Mouse (Mus musculus) c-Kit-positive CD71-positive TER-119-positive erythroid progenitor cells, embryonic 14.5 days (primary cell): ENCODE results near the gene Gpc6.

ENCODE experiments used
- DNase-seq: peaks from one replicate; pipeline ENCODE4 v3.0.0-alpha.2; 2013; ENCODE audit warnings: low spot score

Gene Gpc6

DNA sequence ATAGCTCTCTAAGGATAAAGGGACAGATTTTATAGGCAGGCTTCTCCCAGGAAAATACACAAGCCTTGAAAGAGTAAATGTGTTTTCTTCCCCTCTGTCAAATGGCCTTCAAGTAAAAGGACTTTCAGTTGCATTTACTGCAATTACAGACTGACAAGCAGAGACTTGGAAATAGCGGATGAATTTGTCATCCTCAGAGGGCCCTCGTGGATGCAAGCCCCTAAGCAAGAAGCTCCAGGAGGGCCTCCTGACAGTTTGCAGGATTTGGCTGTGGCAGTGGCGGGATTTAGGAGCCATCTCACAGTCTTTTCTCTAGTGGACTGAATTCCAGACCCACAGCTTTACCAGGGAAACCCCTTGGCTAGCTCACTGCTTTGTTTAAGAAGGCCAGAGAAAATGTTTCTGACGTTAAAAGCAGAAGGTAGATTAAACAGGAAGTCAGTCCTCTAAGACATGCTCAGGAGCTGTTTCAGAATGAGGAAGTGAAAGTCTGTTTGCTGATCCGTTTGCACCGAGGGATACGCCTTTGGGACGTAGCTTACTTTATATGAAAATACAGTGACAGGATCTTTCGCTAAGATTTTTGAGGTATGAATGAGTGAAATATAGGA lies 700.1 kb downstream of the Gpc6 start:
- DNase-seq, result no peak

DNA sequence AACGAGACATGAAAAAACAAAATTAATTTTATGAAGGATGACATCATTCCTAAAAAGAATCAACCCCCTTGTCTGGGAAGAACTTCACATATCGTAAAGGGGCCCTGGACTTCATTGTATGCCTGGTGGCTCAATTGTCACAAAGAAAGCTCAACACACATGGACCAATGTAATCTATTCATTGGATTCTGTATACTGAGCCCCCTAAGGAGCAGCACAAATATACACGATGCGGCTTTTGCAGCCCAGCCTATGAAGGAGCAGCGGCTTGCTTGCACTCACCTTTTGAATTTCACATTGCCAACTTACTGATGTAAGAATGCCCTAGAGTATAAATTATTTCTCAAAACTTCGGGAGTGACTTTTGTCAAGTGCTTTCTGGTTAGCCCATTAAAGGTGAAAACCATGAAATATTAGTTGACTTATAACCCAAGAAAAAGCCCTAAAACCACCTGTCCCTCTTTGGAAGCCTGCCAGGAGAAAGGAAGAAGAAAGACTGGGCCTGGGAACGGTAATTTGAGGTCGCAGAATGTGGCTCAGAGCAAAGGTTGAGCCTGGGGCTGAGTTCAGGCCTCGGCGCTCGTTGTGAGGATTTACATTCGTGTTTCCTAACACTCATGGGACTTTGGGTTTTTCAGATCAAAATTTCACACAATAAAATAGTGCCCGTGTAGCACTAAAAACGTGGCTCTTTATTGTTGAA lies 709.3 kb downstream of the Gpc6 start:
- no peak for DNase-seq

DNA sequence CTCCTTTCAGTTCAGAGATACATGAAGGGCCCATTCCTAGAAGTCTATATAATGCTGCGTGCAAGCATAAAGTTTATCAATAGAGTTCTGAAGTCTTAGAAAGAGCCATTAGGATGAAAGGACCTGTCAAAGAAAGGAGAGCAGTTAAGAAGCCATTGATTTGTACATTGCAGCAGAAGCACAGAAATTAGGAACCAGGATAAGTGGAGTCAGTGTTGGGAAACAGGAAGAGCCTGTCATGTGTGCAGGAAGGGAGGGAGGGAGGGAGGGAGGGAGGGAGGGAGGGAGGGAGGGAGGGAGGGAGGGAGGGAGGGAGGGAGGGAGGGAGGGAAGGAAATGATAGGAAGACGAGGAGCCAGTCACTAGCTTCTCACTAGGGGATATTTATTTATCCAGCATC lies 716.7 kb downstream of the Gpc6 start:
- DNase-seq, result no peak

DNA sequence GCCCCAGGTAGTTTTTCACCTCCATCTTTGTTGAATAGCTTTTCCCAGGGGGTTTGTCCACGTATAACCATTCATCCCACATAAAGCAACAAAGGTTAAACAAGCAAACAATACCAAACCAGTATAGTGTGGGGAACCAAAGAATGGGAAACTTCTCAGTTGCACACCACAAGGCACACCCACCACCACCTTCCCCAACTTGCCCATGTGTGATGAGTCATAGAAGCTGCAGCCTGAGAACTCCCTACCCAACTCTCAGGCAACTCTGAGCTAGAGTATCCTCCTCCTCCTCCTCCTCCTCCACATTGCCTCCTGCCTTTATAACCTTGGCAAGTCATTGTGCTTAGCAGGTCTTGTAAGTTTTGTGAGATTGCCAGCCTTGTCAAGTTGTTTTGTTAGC lies 718.0 kb downstream of the Gpc6 start:
- DNase-seq, result no peak

DNA sequence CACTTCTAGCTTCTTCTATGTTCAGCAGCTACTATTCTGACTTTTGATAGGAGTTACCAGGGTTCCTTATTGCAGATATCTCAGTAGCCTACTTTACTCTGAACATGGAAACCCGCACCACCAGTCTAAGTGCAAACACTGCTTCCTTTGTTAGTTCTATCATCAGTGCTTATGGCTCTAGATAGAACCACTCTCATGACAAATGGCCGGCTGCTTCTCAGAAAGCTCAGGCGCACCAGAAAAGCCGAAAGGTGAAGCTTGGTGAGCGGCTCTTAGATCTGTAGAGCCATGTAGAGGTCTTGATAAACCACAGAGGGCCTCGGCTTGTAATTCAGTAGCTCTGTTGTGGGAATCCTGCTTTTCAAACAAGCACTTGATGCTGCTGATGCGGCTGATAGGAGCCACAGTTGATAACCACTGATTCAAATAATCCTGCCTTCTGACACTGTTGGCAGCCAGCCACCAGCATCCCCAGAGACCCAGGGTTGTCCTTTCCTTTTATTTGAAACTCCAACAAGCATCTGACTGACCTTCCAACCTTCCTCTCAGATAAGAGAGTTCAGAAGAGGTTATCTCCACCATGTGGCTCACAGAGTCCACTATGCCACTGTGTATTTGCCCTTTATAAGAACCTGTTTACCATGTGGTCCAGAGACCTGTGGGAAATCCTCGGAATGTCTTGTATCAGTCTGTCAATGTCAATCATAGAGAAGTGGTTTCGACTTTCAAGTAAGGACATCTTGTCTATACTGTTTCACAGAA lies 723.3 kb downstream of the Gpc6 start:
- no peak for DNase-seq

DNA sequence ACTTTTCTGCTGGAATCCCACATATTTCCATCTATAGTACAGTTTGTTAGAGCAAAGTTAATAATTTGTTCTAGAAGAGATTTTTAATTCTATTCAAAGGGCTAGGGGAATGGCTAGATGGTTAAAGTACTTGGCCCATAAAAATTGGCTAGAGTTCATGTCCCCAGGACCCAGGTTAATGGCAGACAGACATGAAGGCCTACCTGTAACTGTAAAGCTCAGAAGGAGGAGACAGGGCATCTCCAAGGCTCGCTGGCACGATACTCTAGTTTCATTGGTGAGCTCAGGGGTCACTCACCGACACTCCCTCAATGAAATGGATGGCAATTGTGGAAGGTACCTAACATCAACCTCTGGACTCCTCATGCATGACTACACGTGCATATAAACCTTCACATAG lies 725.0 kb downstream of the Gpc6 start:
- no peak for DNase-seq

DNA sequence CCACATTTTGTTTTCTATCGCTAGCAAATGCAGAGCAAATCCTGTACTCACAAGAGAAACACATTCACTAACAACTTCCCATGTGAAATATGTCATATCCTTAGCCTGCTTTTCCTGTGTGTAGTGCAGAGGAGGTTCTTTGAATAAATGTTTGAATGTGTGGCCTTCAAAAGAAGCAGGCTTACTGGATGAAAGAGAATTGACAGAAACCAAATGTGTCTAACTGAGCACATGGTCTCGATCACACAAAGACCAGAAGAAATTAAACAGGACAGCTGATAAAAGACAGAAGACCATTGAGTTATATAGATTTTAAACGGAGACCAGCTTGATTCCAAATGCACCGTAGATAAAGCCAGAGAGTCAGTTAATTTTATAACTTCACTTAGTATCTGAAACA lies 726.2 kb downstream of the Gpc6 start:
- no peak for DNase-seq

DNA sequence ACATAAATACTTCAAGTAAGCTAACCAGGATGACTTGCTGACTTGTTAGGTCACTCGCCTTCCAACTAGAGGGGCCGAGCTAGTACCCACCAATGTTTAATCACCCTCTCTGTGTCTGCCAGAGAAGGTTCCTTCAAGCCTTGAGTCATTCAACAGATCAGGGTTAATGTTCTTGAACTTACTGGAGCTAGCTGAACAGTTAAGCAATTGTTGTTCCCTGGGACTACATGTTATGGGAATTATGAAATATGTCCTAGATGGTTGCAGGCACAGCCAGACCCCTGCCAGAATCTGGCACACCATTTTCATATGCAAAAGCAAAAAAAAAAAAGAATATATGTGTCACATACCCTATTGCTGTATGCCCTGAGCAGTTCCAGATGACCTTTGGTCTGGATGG lies 726.8 kb downstream of the Gpc6 start:
- no peak for DNase-seq

DNA sequence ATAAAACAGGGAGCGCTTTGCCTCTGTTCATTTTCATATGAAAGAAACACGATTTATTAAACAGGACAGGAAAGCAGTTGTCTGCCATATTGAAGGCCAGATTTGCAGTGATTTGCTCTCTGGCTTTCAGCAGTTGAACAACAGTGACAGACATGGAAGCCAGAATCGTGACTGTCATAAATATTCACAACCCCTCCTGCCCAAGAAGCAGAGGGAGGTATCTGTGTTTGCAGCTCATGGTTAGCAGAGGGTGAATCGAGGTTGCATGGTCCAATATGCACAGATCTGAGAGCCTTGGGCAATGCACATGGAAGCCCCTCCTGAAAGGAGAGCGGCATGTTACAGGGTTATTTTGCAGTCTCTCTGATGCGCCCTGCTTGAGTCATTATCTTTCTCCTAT lies 730.3 kb downstream of the Gpc6 start:
- DNase-seq, result no peak

DNA sequence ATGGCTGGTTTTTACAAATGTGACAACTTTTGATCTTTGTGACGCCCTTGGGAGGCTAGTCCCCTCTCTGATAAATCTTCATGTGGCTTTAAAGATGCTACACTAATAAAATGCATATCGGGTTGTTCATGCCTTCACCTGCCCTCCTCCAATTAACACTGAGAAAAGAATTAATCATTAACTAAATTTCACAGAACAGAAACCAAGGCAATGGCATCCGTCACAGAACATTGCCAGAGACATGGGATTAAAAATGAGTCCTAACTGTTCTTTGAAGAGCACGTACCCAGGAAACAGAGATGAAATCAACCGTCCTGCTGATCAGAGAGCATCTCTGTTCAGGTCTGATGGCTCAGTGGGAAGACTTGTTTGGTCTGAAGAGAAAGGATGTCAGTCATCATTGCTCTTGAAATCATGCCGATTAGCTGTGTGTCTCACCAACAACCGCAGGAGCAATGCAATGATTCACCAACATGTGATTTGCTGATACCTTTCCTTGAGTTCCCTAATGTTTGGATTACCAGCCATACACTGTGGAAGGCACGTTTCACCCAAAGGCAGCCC lies 734.2 kb downstream of the Gpc6 start:
- no peak for DNase-seq

DNA sequence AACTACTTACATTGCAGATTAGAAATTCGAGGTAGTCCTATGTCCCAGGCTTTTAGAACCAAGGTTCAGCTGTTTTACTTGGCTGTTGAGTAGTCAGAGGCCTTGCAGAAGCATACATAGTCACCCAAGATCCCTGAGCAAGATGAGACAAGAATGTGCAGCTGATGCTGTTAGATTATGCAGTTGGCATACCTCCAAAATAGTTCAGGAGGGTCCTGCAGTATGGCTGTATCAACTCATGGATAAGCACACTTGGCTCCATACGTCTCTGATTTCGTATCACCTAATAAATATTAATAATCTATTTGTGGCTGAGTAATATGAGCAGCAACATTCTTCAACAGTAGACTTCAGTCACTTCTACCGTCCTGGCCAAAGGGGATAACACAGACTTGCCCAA lies 737.1 kb downstream of the Gpc6 start:
- DNase-seq, result no peak

DNA sequence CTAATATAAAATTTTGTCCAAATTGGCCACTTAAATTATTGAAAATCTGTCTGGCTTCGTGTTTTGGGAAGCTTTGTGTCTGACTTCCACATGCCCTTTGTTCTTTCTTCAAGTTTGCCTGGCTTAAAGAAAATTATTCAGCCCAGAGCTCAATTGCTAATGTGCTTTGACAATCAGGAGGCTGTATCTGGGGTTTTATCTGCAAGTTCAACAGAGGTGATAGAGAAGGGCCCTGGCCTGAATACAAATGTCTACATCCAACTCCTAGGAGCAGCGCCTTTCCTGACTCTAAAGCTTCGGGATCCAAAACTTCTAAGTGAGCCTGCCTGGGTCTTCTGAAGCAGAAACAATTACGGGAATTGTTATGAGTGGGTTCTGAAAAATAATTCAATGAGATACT lies 739.7 kb downstream of the Gpc6 start:
- DNase-seq, result no peak

DNA sequence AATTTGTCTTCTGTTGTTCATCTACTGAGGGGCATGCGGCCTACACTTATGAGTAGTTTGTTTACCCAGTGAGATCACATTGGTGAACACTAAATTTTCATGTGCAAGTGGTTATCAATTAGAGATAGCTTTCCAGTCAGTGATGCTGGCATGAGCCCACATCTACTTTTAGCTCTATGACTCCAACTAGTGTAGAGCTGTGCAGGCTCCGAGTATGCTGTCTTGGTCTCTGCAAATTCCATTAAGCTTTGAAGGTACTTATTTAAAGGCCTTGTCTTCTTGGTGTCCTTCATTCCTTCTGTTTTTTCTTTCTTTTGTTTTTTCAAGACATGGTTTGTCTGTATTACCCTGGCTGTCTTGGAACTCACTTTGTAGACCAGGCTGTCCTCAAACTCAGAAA lies 741.0 kb downstream of the Gpc6 start:
- DNase-seq, result no peak

DNA sequence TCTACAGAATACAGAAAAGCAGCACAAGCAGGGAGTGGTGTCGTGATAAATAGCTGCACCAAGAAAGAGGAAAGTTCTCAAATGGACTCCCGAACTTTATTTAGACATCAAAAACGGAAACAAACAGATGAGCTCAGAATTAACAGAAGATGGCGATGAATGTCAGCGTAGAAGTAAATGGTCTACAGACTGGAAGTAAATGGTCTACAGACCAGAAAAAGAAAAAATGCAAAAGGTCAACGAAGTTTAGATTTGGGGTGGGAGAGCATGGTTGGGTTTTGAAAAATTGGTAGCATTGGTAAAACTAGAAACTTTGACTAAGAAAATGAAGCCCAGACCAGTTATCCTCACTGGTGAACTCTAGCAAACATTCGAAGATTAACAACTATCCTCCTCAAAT lies 748.4 kb downstream of the Gpc6 start:
- DNase-seq, result no peak

DNA sequence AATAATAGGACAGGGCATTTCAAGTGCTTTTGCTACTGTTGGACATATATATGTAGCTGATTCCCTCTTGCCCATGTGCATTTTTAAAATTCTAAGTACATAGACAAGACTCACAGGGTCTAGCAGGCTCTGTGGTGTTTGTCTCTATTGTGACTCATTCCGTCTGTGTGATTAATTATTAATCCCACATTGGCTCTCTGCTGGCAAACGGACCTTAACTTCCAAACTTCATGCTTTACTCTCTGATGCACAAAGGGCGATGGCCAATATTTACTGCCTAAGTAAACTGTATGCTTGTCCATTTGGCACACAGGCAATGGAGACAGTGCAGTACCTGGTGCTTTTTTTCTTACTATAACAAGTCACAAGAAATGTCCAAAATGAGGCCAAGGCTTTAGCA lies 749.4 kb downstream of the Gpc6 start:
- no peak for DNase-seq

DNA sequence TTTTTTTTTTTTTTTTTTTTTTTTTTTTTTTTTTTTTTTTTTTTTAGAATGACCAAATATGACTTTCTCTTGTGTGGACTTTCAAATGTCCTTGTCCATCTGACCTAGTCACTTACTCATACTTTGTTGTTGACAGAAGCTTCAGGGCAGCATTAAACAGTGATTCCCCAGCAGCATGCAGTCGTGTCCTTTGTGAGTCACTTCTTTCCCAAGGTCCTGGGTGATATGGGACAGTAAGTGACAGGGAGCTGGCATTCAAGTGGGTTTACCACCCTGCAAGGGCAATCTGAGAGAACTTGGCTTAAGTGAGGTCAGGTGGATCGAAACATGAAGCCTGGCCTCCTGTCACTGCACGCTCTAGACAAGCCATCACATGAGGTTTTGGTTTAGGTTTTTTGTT lies 754.8 kb downstream of the Gpc6 start:
- DNase-seq, result no peak

DNA sequence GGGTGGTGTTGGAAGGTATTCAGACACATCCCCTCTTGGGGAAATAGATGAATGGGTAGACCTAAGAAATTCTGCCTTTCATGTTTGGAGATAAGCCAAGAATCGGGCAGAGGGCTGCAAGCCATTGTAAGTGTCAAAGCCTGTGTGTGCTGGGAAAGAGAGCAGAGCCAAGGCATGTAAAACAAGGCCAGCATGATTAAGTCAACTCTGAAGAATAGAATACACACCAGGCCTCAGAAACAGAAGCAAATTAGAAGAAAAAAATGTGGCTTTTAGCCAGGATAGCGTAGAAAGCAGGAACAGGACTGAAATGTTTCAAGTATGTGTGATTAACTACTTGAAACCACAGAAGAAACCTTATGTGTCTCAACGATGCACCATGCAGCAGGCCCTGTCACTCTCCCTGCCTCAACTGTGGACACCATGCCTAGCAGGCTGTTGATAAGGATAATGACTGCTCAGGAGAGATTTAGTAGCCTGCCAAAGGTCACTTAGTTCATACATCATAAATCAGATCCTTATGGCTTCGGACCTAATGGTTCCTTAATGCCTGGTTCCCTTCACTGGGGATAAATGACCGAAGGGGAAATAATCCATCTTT lies 756.3 kb downstream of the Gpc6 start:
- DNase-seq, result no peak

DNA sequence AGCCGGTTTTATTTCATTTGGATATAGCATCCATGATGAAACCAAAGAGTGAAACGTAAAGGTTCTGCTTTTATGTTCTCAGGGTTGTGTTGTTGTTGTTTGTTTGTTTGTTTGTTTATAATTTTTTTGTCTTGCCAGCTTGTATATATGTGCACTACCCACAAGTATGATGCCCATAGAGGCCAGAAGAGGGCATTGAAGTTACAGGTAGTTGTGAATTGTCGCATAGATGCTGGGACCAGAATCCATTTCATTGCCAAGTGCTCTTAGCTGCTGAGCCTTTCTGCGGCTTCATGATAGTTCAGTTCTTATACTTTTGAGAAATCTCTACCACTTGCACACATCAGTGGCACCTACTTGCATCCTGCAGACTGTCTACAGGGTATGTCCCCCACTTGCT lies 758.0 kb downstream of the Gpc6 start:
- no peak for DNase-seq

DNA sequence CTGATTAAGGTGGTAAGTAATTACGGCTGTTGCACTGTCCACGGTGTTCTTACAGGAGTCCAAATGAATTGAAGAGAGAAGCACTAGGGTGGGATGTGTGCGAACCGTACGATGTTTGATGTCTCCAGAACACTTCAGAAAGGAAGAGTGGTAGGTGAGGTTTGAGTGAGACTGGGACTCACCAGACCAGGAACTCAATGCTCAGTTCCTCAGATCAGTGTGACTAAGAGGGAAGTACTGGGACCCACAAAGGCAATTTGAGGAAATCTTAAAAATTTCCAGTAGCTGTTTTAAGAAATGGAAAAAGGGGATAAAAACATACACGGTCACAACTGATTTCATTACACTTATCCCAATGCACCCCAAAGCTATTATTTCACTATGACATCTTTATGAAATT lies 764.7 kb downstream of the Gpc6 start:
- no peak for DNase-seq

DNA sequence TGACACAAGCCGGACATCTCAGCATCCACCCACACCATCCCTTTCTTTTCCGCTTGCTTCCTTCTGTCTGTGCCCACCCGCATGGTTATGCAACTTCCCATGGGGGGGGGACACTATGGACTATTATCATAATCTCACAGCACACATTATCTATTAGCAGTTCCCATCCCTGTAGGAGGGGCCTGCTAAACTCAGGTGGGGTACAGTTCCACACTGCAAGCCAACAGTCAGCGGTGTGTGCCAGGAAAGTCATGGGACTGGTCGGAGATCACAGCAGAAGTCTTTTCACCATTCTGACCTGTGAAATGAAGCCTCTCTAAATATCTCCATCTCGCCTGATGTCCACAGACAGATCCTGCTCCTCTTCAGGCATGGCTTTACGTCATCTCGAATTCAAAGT lies 770.5 kb downstream of the Gpc6 start:
- DNase-seq, result no peak

DNA sequence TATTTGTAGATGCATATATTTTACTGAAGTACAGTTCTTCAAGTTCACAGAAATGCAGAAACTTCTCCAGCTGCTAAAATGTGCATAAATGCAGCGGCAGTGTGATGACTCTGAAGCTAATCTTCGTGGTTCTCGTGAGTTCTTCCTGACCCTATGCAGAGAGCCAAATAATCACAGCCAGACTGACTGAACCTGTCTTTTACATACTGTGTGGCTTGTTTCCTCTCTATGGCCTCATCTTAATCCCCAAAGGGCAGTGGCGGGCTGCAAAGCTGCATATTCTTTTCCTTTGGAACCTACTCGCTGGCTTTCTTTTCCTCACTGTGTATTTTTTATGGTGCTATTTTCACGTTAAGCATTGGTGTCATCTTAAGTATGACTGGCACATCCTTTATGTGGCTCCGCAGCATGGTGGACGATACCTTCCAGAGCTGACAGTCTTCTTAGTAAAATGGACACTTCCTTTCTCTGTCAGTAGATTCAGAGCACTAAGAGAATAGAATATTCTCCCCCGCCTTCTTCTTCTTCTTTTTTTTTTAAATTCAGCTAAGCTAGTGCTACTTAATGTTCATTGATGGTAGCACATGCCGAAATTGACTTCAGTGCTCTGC lies 775.7 kb downstream of the Gpc6 start:
- no peak for DNase-seq

DNA sequence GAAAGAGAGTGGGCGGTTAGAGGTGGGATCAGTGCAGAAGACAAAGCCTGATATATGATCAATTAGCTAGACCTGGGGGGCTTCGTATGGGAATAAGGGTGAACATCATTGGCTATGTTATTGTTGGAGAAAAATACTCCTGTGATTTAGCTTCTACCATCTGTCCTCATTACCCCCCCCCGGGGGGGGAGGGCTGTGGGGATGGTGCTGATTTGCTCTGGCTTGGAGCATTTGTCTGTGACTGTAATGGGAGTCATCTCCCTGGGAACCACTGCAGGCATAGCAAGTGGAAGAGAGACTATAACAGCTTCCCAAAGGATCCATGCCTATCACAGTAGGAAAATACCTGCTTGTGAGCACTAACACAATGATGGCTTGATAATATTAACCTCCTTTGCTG lies 783.7 kb downstream of the Gpc6 start:
- DNase-seq, result no peak
